Mouse (Mus musculus) mesoderm, embryonic 11.5 days (tissue): ENCODE data around the gene Fkbp5.

Experiments used
- DNase-seq: peaks from one replicate; pipeline ENCODE4 v3.0.0-alpha.2; 2012; ENCODE audit warnings: low read depth, low spot score

The Fkbp5 gene

DNA sequence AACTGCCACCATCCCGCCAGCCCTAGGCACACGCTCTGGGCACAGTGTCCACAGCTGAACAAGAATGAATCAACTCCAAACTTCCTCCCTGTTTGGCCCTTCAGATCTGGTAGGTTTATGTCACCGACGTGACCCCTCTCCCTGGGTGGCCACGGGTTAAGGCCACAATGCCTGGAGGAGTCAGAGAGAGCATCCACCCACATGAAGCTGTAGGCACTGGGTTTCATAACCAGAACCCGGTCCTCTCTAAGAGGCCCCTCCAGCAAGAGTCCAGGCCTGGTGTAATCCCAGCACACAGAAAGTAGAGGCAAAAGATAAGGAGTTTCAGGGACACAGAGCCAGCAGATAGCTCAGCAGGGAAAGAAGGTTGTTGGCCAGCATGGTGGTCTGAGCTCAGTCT, 13.1 kb downstream of the Fkbp5 start:
- DNase-seq: no peak

DNA sequence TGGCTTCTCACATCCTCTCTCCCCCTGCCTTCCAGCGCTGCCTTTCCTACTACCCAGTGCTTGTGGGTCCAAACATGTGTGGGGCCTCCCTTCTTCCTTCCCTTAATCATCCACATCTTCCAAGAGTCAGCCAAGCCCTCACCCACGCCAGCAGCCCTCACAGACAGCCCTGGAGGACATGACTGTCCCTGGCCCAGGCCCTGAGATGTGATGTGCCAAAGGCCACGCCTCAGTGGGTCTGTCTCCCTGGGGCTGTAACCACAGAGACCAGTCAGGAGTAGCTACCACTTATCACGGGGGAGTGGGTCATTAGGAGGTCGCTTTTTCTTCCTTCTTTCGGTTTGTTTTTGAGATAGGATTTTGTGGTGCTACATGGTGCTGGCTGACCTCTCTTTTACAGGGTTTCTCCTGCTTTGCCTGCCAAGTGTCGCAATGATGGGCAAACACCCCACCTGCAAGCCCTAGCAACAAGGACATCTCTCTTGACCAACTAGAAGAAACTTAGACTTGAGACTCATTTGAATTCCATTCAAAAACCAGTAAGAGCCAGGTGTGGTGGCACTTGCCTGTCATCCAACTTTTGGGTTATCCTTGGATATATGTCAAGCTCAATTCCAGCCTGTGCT, 15.0 kb downstream of the Fkbp5 start:
- no peak for DNase-seq

DNA sequence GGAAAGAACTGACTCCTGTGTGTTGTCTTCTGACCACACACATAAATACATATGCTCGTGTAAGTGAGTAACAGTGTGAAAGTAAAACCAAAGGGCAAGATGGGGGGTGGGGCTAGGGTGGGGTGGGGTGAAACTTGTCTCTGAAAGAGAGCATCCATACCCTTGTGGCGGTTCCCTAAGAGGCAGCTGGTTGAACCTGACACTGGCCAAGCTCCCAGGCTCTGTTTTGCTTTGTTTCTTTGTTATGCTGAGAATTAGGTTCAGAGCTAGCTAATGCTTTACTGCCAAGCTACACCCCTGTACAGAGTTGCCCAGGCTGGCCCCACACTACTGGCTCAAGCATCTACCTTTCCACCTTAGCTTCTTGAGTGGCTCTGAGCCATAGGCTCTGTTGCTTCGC, 16.9 kb downstream of the Fkbp5 start:
- no peak for DNase-seq

DNA sequence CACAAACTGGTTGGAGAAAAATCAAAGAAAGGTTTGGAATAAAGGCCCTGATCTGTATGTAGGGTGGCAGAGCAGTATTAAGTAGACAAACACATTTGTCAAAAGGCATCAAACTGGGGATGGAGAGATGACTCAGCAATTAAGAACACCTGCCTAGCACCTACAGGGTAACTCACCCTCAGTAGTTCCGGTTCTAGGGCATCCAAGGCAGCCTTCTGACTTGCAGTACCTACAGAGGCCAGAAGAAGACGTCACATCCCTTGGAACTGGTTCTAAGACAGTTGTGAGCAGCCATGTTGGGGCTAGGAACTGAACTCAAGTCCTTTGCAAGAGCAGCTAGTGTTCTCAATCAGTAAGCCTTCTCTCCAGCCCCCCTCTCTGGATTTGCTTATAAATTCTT, 18.1 kb downstream of the Fkbp5 start:
- no peak for DNase-seq

DNA sequence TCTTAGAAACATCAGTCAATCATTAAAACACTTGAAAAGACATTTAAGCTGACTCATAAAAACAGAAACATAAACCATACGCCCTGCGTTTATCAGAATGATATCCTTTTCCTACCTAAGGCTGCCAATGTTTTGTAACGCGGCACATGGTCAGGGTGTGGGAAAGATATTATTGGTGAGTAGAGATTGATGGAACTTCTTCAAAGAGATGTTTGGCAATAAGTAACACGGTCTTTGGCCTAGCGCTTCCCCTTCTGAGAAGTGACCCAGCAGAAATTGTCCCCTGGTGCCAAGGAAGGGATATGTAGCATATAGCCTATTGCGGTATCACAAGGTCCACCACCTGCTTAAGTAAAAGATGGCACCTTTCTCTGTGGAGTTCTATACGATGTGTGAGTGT, 21.5 kb downstream of the Fkbp5 start:
- no peak for DNase-seq

DNA sequence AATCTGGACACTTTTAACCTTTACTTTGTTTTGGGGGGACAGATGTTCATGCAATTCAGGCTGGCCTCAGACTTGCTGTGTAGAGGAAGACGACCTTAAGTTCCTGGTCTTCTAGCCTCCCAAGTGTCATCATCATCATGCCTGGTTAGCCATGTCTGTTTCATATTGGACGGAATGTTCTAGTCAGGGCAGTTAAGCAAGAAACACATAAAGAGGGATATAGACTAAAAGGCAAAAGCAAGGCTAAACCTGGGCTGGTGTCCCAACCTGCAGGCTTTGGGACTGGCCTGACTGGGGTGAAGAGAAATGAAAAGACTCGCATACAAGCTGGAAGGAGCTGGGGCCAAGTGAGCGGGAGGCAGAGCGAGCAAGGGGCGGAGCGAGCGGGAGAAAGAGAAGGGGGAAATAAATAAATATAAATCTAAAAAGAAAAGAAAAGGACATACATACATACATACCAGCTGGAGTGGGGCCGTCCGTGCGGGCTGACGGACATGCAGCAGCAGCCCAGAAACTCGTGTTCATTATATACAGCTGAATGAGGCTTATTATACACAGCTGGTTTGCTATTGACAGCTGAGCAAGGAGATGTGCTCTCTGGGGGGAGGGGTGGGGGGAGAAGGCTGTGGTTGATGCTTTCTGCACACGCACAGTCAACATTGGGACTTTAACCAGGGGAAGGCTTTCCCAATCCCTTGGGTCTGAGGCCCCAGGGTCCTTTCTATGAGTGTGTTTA, 26.1 kb downstream of the Fkbp5 start:
- DNase-seq: no peak

DNA sequence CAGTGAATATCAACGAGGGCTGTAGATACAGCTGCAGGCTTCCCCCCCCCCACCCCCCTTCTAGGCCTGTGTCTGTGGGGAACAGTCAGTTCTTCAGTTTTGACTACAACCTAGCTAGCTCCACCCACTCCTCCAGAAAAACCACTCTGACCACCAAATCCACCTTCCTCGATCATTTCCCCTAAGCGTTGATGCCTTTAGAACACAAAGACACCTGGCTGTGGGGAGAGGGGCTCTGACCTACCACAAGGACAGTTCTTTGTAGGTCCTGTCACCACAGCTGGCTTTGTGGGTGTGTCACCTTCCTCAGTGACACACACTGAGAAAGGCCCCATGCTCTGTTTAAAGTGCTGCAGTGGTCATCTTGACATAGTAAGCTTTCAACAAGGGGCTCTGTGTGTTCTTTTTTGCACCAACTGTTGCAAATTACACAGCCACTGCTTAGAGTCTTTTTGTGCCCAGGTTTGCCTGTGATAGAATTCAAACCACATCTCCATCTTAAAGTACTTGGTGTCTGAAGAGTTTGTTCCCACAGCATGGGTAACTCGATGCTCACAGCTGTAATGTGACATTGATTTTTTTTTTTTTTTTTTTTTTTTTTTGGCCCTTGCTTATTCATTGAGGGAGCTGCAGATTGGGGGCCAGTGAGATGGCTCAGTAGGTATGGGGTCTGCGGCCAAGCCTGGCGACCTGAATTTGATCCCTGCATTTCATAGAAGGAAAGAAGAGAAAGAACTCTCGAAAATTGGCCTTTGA, 28.9 kb downstream of the Fkbp5 start:
- DNase-seq: no peak

DNA sequence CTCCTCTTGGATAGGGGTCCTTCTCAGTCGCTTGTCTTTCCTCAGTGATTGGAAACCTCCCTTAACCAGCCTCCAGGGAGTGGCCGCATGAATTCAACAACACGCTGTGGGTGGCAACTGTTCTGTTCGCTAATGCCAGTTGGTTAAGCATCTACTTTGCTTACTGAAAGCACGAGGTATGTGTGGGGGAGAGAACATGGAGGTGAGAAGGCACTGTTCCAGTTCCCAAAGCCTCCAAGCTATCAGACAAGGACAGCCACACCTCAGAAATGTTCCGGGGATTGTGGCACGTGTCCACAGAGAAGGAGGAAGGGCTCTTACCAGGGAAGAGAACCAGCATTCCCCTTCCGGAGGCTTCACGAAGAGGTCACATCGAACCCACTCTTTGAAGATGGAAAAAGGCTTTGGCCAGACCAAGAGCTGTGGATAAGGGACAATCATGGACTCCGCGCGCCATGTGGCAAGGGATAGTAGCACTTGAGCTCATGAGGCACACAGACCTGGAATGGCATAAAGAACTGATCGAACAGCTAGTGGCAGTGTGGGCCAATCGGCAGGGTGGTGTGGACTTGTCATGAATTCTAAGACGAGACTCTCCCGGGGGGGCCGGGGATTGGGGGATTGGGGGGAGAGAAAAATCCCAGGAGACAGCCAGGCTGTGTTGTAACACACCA, 29.6 kb downstream of the Fkbp5 start:
- DNase-seq: no peak

DNA sequence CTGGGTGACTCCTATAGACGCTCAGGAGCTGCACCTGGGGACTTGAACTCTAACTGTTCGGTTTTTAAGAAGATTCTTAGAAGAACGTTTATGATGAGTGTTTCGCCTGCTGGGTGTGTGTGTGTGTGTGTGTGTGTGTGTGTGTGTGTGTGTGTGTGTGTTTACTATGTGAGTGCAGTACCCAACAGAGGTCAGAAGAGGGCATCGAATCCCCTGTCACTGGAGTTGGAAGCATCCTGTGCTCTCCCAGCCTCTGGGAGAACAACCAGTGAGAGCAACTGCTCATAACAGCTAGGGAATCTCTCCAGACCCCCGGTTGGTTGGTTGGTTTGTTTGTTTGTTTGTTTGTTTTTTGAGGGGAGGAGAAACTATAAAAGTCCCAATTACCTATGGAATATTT, 30.6 kb downstream of the Fkbp5 start:
- DNase-seq: no peak

DNA sequence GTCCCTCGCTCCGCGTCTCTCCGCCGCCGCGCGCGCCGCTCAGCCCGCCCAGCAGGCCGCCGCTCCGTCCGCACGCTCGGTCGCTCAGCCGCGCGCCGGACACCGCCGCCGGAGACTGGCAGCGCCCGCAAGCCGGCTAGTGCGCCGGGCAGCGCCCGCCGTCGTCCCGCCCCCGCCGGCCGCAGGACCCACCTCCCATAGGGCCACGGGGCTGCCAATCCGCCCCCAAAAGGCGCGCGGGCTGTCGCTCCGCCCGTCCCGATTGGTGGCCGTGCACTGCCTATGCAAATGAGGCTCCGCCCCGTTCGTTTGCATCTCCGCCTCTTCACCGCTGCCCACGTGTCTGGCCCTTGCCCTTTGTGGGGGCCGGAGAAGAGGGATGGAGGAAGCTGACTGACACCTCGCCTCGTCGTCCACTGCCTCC, 31.3 kb downstream of the Fkbp5 start:
- peak; percentile 97 for DNase-seq

DNA sequence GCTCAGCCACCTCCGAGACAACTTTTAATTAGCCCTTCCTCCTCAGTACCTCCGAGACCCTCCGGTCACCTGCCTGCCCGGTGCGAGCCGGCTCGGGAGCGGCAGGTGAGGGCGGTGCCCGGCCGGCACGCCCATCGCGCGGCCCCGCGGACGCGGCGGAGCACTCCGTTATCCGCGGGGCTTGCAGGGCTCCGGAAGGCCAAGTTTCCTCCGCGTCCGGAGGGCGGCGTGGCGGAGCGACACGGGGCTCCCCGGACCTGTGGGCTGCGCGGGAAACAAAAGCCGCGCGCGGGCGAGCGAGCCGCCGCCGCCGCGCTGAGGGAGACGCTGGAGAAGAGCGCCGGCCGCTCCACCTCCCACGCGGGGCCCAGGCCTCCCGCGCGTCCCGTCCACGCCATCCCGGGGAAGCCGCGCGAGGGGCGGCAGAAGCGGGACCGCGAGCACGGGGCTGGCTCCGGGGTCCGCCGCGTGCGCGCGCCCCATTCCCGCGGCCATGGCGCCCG, 31.8 kb downstream of the Fkbp5 start:
- peak; percentile 68 for DNase-seq

DNA sequence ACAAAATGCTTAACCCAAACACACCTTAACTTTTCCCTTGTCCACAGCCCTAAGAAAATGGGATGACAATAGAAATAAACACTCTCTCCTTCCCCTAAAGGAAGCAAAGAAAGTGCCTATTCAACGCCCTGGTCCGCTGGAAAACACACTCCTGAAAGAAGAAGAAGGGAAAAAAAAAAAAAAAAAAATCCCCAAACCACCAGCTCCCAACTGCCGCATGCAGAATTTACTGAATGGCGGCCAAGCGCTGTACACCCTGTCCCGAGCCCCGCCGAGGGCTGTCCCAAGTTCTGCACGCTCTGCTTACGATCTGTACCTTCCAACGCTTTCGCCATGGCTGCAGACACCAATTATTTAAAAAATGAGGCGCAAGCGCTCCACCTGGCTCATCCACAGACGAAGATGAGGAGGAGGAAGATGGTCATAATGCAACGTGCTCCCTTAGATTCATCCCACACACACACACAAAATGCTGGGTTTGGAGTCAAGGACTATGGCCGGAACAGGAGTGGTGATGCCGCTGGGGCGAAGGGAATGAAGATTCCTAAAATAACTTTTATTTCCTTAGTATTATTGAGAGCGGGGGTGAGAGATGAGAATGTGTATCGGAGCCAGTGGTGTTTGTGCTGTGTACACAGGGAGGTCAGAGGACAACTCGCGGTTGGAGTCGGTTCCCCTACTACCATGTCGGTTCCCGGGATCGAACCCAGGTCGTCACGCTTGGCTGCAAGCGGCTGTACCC, 32.5 kb downstream of the Fkbp5 start:
- peak; percentile 66 for DNase-seq

DNA sequence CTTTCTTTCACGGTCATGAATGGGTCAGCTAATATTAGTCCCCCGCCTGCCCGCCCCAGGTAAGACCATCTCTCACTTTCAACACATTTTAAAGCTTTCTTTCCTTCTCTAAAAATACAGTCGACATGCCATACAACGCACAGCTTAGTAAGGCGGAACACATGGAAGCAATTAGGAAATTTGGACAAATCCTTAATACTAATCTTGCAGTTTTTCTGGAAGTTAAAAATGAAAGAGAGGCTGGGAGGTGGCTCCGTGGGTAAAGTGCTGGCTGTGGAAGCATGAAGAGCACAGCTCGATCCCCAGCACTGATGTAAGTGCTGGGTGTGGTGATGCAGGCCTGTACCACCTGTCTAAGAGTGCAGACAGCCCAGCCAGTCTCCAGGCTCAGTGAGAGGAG, 39.9 kb downstream of the Fkbp5 start:
- no peak for DNase-seq

DNA sequence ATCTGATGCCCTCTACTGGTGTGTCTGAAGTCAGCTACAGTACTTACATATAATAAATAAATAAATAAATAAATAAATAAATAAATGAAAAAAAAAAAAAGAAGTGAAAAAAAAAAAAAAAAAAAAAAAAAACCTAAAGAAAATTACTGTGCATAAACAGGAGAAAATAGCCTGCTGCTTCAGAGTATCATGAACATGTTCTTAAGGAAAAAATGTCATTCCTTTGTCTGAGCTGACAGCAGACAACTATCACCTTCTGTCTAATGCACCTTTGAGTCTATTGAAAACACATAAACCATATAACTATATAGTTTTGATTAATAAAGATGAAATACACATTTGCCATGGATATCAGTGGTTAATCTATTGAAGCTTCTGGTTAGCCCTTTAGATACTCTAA, 40.9 kb downstream of the Fkbp5 start:
- DNase-seq: no peak

DNA sequence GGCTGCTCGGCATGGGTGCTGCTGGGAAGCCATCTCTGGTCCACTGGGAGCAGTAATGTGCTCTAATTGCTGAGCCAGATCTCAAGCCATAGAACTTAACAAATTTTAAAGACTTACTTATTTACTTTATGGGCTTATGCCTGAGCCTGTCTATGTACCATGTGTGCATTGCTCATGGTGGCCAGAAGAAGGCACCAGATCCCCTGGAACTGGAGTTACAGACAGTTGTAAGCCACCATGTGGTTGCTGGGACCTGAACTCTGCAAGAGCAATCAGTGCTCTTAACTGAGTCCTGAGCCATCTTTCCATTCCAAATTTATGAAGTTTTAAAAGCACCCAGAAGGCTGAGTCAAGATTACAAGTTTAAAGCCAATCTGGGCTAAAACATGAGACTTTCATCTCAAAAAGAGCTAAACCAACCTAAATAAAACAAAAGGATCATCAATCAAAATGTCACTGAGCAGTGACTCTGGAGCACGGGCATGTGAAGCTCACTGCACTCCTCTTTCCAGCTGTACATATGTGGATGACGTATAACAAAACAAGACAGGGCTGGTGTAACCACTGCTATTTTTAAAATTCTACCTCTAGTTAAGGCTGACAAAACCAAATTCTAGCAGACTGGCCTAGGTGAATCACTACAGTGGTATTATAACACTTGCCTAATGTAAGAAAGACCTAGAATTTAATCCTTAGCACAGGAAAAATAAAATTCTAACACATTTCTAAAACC, 41.6 kb downstream of the Fkbp5 start:
- no peak for DNase-seq

DNA sequence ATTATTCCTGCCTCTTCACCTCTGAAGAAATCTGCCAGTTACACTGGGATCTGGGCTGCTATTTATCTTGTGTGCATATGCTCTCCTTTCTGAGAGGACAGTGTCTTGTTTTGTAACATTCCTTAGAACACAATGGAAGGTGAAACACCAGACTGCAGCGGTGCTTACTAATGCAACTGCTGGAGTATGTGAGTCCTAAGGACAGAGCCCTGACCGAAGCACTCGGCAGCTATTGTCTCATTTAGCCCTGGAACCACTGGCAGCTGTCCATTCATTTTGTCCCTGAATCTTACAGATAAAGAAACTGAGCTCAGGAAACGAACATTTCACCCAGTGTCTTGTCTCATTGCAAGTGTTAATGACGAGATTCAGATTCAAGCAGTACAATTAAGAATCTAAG, 44.6 kb downstream of the Fkbp5 start:
- DNase-seq: no peak

DNA sequence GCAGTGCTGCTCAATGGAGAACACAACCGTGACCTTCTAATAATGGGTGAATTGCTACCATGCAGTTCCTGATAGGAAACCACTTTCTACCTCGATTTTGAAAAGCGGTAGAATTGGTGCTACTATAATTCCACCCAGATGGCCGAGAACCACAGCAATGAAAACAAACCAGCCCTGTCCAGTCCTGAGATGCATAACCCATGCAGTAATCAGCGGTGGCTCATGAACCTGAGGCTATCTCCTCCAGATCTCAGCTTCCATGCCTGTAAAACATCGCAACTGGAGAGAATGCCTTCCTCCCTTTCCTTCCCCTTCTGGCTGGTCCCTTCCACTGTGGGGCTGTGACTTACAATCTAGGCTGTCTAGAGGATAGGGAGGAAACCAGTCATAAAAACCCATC, 46.5 kb downstream of the Fkbp5 start:
- no peak for DNase-seq

DNA sequence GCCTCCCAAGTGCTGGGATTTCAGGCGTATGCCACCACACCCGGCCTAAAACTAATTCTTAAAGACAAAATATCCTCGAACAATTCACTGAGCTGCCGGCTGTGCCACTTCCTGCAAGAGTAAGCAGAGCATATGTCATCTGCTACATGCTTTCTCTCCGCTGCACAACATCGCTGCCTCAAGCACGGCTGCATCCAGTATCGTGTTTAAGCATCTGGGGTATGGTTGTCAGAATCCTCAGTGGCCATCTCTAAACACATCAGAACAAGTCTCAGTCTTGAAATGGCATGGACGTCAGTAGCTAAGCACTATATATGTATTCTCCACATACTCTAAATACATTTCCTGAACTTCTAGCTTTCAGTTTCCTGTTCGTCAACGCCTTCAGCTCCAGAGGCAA, 49.6 kb downstream of the Fkbp5 start:
- no peak for DNase-seq

DNA sequence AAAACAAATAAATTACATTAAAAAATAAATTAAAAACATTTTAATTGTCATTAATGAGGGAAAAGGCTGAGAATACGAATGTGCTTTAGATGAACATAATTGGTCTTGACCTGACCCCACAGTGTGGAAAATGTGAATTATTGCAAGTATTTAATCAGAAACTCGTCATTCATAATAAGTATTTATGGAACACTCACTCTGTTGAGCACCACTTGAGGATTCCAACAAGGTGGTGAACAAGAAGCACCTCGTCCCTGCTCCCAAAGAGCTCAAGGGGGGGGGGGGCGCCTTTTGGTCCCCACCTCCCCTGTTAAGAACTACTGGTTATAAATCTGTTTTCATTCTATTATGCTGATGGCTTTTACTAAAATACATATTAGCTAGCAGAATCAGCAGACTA, 51.4 kb downstream of the Fkbp5 start:
- no peak for DNase-seq

DNA sequence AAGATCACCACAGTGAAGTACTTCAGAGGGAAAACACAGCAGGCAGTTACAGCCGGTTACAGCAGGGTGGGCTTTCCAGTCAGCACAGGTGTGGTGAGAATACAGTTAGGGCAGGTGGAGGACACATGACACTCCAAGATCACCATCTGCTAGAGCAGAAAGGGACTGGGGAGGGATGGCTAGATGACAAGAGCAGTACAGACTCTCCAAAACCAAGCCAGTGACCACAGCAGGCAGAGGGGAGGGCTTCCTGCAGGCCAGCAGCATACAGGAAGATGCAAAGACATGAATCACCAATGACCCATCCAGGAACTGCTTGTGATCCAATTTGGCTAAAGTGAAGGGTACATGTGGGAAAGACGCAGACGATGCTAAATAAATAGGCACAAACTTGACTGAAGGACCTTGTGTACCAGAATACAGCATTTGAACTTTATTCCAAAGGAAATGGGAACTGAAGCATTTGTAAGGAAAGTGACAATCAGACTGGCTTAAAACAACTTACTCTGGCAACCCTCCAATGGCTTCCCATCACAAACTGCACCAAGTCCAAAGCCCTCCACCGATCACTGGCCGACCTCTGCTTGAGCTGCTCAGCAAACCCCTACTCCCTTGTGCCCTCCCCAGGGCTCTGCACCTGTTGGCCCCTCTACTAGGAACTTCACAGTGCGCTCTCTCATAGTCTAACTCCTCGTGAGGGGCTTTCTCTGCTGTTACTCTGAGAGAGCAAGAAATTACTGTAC, 53.5 kb downstream of the Fkbp5 start:
- no peak for DNase-seq
